Mouse (Mus musculus): ENCODE measurements around the gene Hfe. TPM values are rescaled to one million over a fixed set of nuclear protein-coding genes. Genes with fewer than 3 reads are reported as not detected.
"Not testable (repeated sequence)": the region's sequence is repeated elsewhere in the genome, so short reads cannot be mapped to it uniquely, and the experiment has no call there.

Gene Hfe
- 1 to 10 TPM; 1.7 to 2.3 TPM for total RNA-seq (2021)

- DNase-seq, result no peak
- intact Hi-C loops (cut with DNase I), result no loop called here
These were observed at the start of gene Hfe for GRCm38 (mm10) chr13:23710374-23711089. Gene Hfe, minus strand, starts transcription at chr13:23710854.

DNA sequence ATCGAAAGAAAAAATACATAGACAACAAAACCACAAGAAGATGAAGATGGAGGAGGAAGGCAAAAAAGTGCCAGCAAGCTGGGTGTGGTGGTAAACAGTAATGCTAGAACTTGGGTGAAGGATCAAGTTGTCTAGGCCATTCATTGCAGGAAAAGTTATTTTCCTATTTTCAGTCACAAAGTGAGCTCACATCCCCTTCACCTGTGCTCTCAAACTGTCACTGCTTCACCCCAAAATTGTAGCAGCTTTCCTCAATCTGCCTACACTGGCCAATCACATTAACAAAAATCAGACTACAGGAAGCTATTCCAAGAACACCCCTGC lies 49.2 kb upstream of the Hfe start:
- intact Hi-C loops (cut with DNase I), result loop anchor here (10.0 kb wide), 1 partner anchor 195 kb away; the partner anchor contains the start of gene Hist1h3e
- DNase-seq, result no peak

GRCm38 (mm10) chr13:23759251-23759771 lies 48.7 kb upstream of the Hfe start:
- intact Hi-C loops (cut with DNase I), result loop anchor here (10.0 kb wide), 1 partner anchor 195 kb away; the partner anchor contains the start of gene Hist1h3e
- DNase-seq, result no peak

DNA sequence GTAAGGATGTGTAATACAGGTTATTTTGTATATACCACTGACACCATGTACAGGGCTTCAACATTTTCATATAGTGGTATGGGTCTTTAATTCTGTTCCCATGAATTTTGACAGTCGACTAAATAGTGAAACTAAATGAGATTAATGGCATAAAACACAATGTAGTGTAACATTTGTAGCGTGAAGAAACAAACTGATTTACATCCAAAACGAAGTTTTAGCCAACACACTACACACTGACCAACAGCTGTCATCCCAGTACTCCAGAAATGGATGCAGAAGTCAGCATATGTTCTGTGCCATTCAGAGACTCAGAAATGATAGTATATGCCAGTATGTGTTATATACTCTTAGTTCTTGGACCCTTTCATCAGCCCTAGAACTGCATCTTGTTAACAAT lies 47.3 kb upstream of the Hfe start:
- intact Hi-C loops (cut with DNase I), result loop anchor here (10.0 kb wide), 1 partner anchor 193 kb away; the partner anchor contains the start of gene Hist1h3e

DNA sequence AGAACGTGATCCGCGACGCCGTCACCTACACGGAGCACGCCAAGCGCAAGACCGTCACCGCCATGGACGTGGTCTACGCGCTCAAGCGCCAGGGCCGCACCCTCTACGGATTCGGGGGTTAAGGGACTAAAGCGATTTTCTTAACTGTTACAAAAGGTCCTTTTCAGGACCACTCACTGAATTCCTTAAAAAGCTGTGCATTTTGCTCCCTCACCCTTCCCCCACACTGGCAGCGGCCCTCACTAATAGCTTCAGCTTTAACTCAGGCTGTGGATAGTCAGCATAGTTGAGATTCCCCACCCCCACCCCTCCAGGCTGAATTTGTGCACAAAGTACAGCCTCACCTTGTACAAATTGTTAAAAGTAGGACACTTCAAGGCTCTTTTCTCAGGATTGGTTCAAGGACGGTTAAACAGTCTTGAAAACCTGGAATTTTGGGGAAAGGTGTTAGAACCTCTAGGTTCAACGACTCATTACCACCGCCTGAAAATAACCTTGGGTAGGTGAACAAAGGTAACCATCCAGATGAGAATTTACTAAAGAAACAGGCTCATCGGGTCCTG lies 46.6 kb upstream of the Hfe start:
- no peak for DNase-seq
- intact Hi-C loops (cut with DNase I), result loop anchor here (10.0 kb wide), 1 partner anchor 192 kb away; the partner anchor contains the start of gene Hist1h3e

More for the DNA sequence above, 47.3 kb upstream of the Hfe start:
- no peak for DNase-seq

DNA sequence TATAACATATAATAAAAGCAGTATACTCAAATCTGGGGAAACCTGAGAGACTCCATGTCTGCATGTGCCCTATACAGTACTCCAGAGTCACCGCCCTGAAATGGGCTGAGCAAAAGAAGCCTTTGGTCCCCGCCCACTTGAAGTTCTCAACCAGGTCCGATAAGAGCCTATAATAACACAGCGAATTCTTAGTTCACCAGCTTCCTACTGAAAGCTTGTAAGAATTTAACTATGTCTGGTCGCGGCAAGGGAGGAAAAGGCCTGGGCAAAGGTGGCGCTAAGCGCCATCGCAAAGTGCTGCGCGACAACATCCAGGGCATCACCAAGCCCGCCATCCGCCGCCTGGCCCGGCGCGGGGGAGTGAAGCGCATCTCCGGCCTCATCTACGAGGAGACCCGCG lies 46.1 kb upstream of the Hfe start, which contains the start of gene Hist1h4b:
TSS of gene Hist1h4b (plus strand) at position 224 of the 400 bp plus-strand sequence.
- peak; percentile 84 for DNase-seq
- intact Hi-C loops (cut with DNase I), result loop anchor here (10.0 kb wide), 1 partner anchor 192 kb away; the partner anchor contains the start of gene Hist1h3e

DNA sequence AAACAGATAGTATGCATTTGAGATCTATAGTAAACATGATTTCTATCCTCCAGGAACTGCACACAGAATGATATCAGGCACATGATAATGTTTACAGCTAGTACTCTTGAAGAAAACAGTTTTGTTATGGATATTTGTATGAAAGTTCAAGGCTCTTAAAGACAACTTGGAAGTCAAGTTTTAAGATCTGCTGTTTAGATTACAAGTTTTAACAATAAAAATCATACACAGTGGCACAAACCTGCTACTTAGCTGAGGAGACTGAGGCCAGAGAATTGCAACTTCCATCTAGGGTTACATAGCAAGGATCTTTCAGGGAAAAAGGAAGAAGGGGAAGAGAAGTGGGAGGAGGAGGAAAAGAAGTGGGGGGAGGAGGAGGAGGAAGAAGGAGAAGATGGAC lies 44.3 kb upstream of the Hfe start:
- intact Hi-C loops (cut with DNase I), result loop anchor here (10.0 kb wide), 1 partner anchor 190 kb away; the partner anchor contains the start of gene Hist1h3e

GRCm38 (mm10) chr13:23753314-23754078 lies 42.8 kb upstream of the Hfe start:
- no peak for DNase-seq
- intact Hi-C loops (cut with DNase I), result loop anchor here (10.0 kb wide), 1 partner anchor 189 kb away; the partner anchor contains the start of gene Hist1h3e

More for the DNA sequence above, 44.3 kb upstream of the Hfe start:
- DNase-seq, result no peak

DNA sequence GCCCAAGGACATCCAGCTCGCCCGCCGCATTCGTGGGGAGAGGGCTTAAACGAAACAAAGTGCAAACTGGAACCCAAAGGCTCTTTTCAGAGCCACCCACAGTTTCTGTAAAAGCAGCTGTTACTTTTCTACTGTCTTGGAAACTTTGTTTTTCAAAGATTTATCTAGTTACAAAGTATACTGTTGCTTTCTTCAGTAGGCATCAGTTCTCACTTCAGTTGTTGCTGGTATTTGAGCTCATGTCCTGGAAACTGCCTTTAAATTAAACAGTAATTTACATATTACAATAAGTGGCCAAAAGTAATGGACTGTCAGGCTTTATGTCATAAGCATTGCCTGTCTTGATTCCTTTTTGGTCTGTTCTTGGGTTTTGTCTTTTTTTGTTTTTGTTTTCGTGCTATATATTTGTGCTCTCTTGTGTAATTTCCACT lies 42.1 kb upstream of the Hfe start:
- no peak for DNase-seq
- intact Hi-C loops (cut with DNase I), result loop anchor here (10.0 kb wide), 1 partner anchor 188 kb away; the partner anchor contains the start of gene Hist1h3e

DNA sequence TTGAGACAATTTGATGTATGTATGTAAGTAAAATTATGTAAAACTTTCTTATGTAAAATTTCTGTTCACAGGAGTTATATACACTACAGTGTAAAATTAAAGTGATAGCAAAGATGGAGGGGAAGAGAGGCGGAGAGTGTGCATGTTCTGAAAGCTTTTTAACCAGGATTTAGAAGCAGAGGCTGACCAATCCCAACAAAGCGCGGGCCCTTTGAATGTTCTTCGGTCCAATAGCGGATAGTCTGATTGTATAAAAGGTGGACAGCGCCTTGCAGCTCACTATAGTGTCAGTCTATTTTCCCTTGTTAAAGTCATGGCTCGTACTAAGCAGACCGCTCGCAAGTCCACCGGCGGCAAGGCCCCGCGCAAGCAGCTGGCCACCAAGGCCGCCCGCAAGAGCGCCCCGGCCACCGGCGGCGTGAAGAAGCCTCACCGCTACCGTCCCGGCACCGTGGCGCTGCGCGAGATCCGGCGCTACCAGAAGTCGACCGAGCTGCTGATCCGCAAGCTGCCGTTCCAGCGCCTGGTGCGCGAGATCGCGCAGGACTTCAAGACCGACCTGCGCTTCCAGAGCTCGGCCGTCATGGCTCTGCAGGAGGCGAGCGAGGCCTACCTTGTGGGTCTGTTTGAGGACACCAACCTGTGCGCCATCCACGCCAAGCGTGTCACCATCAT lies 41.5 kb upstream of the Hfe start, which contains the start of gene Hist1h3b:
TSS of gene Hist1h3b (plus strand) at position 201 of the 675 bp plus-strand sequence.
- intact Hi-C loops (cut with DNase I), result loop anchor here (10.0 kb wide), 1 partner anchor 187 kb away; the partner anchor contains the start of gene Hist1h3e

GRCm38 (mm10) chr13:23751478-23751956 lies 40.9 kb upstream of the Hfe start:
- DNase-seq, result no peak
- intact Hi-C loops (cut with DNase I), result loop anchor here (10.0 kb wide), 1 partner anchor 187 kb away; the partner anchor contains the start of gene Hist1h3e

More for the DNA sequence above, 41.5 kb upstream of the Hfe start, which contains the start of gene Hist1h3b:
- DNase-seq, result peak; percentile 92

DNA sequence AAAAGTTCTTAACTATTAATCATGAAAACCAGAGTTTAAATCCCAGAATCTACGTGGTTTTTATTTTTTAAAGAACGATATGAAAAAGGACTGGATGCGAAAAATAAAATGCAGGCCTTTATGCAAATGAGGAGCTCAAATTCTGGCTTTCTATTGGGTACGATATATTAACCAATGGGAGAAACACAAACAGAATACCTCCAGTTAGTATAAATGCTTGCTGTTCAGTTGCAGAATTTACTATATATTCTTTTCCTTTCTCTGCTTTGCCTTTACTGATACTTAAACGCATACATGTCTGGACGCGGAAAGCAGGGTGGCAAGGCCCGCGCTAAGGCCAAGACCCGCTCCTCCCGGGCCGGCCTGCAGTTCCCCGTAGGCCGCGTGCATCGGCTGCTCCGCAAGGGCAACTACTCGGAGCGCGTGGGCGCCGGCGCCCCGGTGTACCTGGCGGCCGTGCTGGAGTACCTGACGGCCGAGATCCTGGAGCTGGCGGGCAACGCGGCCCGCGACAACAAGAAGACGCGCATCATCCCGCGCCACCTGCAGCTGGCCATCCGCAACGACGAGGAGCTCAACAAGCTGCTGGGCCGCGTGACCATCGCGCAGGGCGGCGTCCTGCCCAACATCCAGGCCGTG lies 40.3 kb upstream of the Hfe start, which contains the start of gene Hist1h2ab:
TSS of gene Hist1h2ab (plus strand) at position 288 of the 639 bp plus-strand sequence.
- DNase-seq, result peak; percentile 49
- intact Hi-C loops (cut with DNase I), result loop anchor here (10.0 kb wide), 1 partner anchor 186 kb away; the partner anchor contains the start of gene Hist1h3e

DNA sequence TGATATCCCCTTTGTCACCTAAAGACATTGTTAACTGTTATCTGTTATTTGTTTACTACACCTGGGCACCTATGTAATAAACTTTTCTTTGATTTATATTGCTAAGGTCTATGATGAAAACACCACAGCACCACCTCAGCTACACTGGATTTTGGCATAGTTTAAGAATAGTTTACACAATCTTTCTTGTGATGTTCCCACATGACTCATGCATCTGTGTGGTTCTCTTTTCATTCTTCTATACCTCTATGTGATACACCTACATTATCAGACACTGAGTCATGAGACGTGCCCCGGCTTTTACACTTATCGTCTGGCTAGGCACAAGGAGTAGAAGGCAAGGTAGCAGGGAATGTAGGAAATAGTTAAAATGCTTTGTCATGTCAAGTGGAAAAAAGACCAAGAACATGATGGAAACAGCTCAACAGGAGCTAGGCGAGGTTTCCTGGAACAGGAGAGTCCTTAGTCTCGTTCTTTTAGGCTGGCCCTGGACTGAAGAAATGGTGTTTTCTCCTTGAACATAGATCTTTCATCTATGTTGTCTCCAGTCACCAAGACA lies 39.0 kb upstream of the Hfe start:
- intact Hi-C loops (cut with DNase I), result loop anchor here (10.0 kb wide), 1 partner anchor 185 kb away; the partner anchor contains the start of gene Hist1h3e
- DNase-seq, result no peak

- intact Hi-C loops (cut with DNase I), result no loop called here
These were observed 37.2 kb upstream of the Hfe start for GRCm38 (mm10) chr13:23747892-23748288.

DNA sequence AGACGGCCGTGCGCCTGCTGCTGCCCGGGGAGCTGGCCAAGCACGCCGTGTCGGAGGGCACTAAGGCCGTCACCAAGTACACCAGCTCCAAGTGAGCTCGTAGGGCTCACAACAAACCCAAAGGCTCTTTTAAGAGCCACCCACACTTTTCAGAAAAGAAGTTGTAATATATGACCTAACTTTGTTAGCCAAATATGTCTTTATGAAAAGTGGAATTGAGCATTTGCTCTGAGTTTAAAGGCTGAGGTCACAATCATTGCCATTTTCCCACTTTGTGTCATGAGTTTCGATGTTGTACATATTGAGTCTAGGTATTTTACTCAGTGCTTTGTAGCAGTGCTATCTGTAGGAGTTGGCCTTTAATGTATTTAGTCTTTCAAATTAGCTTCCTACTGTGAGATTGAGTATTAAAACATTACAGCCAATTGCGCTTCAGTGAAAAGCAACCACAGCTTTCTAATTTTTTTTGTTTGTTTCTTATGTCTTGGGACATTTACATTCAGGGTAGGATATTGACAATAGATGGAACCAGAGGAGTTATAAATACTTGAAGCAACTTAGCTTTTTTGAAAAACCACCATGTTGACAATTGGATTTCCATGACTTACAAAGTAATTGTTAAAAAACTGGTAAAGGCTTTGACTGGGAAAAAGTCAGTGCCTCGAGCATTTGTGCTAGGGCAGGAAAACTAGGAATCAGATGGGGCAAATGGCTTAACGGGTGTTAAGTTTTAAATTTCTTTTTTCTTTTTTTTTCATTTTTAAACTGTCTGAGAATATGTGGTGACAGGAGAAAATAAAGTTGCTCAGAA lies 36.6 kb upstream of the Hfe start:
- DNase-seq, result no peak
- intact Hi-C loops (cut with DNase I), result no loop called here

More at GRCm38 (mm10) chr13:23747892-23748288, 37.2 kb upstream of the Hfe start:
- DNase-seq, result no peak

DNA sequence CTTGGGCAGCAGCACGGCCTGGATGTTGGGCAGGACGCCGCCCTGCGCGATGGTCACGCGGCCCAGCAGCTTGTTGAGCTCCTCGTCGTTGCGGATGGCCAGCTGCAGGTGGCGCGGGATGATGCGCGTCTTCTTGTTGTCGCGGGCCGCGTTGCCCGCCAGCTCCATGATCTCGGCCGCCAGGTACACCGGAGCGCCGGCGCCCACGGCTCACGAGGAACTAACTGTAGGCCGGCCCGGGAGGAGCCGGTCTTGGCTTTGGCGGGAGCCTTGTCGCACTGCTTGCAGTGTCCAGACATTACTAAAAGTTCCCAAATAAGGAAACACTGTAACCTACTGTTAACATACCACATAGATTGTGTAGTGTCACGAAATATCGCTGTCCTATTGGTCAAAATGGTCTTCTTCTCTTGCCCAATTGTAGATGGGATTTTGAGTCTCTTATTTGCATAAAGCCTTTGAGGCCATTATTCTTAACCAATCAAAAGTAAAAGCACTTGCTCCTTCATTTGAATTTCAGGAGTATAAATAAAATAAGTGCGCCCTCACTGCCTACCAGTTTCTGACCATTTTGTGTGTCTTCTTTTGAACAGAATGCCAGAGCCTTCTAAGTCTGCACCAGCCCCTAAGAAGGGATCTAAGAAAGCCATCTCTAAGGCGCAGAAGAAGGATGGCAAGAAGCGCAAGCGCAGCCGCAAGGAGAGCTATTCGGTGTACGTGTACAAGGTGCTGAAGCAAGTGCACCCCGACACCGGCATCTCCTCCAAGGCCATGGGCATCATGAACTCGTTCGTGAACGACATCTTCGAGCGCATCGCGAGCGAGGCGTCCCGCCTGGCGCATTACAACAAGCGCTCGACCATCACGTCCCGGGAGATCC lies 35.8 kb upstream of the Hfe start, which contains the start of gene Hist1h2bb:
TSS of gene Hist1h2bb (plus strand) at position 534 of the 880 bp plus-strand sequence.
- peak; percentile 58 for DNase-seq
- intact Hi-C loops (cut with DNase I), result not testable (repeated sequence)
